Mouse (Mus musculus) kidney, postnatal 4 days (tissue): ENCODE data around the gene Synrg.

Experiments used
- DNase-seq, 2 experiments: peaks; one replicate each; pipeline ENCODE4 v3.0.0; 2021; ENCODE audit warnings: mixed read lengths in 2 of 2

Gene Synrg

DNA sequence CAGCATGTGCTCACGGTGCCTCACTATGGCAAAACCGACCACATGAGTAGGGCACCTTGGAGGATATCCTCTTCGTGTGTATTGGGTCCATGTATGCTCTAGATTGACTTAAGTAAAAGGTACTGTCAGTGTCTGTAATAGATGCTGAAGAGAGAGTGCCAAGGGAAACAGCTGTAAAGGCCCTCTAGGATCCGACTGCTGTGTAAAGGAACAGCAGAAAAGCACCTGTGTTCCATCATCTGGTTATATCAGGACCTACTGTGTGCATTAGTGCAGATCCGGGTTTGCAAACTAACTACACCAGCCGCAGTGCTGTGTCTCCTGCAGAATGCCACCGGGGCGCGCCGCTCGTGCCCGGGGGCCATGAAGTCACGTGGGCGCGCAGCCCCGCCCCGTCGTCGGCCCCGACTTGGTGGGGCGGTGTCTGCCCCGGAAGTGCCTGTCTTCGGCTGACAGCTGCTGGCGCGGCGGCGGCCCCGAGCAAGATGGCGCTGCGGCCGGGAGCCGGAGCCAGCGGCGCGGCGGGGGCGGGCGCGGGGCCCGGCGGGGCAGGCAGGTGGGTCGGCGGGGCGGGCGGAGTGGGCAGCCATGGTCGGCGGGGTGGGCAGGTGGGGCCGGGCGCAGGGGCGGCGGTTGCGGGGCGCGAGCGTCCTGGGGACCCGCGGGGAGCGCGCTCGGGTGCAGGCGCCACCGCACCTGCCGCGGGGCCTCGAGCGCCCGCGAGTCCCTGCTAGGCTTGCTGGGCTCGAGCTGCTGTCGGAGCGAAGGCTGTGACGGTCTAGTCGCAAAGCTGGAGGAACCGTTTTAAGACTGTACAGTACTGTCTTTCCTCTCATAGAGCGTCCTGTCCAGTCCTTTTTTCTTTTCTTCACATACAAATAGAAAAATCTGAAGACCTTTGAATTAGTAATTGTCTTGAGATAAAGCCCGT is at the start of gene Synrg:
Synrg (plus strand) TSS at position 438 of the 931 bp plus-strand sequence.
- DNase-seq, result peak; percentile 92 to 95

DNA sequence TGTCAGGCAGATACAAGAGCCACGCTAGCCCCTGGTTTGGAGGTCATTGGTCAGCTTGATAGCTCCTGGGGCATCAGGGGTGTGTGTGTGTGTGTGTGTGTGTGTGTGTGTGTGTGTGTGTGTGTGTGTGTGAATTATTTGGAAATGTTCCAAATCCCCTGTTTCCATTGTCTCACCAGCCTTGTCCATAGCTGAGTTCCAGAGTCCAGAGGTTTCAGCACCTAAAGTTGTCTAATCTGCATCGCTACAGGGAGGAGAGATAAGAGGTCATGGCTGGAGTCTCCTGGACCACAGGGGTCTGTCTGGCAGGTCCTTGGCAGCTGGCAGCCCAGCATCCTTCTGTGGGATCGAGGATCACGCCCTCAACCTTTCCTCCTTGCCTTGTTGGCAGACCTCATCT is 49.7 kb upstream of the Synrg start:
- DNase-seq, result no peak

DNA sequence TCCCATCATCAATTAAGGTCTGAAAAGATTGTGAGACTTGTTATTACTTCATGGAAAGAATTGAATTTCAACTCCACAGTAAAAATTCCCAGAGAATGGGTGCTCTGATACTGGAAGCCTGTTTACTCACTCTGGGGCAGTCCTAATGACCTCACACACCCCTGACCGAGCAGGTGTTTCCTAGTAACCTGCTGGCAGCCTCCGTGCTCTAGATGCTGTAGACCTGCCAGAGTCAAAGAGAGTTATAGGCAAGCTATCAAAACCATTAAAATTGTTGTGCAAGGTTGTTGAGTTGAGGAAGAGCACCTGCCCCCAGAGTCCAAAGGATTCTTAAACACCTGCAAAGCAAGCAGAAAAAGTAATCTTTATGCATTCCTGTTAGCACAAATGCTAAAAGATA is 41.6 kb upstream of the Synrg start:
- no peak for DNase-seq

DNA sequence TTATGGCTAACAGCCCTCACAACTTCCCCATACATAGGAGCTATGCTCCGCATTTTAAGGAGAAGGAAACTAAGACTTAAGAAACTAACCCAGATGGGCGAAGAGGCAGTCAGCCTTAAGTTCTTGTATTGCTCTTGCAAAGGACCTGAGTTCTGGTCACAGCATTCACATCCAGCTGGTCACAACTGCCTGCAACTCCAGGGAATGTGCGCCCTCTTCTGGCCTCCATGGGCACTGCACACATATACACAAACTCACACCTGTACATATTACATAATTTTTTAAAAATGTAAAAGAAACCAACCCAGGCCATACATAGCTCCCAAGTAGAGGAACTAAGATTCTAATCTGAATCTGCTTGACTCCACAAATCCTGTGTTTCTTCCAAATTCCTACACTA is 37.1 kb upstream of the Synrg start:
- DNase-seq, result peak in 1 of 2 experiments; percentile 43

DNA sequence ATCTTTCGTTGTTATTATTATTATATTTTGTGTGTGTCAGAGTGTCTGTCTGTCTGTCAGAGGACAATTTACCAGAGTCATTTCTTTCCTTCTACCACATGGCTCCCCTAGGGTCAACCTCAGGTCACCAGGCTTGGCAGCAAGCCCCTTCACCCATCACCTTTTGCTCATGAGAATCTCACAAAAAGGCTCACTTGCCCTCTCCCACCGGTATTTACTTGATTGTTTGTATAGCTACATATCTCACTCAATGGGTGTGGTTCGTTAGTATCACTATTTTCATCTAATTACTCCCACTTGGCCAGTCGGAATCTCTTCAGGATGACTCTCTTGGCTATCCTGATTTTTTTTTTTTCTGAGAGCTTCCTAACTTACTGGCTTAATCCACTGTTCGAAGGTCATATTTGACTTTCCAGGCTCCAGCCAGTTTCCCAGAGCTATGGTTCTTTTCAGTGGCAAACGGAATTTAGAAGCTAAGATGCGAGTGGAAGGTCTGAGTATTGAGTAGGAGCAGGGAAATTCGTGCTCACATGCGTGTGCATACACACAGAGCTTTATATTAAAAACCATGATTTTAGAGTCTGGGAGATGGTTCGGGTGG is 31.6 kb upstream of the Synrg start:
- no peak for DNase-seq

DNA sequence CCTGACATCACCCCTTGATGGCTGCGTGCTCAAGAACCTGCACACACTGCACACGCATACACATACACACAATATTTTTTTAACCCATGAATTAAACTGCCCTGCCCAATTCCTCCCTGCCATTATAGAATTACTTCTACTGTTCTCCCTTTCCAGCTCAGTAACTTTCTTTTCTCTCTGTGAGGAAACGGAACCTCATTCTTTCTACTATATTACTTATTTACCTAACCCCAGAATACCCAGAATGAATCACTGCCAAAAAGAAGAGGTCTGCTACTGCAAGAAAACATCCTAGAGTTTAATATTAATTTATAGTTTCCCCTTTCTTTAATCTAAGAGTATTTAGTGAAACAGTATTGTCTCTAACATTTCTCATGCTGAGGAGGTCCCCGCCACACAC is 30.9 kb upstream of the Synrg start:
- no peak for DNase-seq

DNA sequence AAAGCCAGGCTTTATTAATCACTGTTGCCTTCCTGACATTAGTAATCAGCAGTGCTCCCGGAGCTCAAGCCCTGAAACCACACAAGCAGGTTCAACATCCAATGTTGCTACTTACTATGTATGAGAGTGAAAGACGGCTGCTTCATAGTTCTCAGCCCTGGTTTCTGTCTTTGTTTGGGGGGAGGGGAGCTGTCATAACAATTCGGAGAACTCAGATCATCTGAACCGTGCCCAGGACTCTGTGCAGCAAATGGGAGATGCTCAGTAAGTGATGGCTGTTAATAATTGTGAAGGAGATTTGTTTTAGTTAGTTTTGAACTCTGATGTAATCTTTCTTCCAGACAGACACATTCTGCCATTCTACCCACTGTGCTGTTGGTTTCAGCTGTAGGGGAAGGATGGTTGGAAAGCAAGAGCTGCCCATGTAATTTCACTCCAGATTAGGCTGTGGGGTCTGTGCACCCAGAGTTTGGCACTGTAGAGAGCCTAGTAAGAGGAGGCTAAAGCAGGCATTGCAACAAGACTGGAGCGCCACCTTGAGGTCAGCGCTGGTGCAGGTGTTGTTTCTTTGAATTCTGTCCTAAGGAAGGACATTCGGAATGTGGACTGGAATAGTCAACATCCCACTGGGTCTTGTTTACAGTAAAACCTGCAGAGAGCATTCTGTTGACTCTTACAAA is 28.1 kb upstream of the Synrg start:
- DNase-seq, result peak; percentile 92 to 93

DNA sequence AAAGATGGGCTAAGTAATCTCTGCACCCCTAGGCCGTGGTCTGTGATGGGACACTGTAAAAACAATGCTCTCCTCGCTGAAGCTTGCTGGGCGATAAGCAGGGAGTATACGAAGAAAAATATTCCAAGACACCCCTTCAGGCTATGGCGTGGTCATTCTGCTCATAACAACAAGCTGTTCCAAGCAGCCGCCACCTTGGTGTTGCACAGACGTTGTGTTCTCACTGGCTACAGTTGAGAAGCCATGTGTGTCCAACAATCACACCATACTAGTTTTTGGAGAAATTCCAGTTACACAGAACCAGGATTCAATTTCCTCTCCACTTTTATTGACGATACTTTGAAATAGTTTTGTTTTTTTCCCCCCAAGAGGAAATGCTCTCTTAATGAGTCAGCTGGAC is 25.7 kb upstream of the Synrg start:
- DNase-seq, result no peak

DNA sequence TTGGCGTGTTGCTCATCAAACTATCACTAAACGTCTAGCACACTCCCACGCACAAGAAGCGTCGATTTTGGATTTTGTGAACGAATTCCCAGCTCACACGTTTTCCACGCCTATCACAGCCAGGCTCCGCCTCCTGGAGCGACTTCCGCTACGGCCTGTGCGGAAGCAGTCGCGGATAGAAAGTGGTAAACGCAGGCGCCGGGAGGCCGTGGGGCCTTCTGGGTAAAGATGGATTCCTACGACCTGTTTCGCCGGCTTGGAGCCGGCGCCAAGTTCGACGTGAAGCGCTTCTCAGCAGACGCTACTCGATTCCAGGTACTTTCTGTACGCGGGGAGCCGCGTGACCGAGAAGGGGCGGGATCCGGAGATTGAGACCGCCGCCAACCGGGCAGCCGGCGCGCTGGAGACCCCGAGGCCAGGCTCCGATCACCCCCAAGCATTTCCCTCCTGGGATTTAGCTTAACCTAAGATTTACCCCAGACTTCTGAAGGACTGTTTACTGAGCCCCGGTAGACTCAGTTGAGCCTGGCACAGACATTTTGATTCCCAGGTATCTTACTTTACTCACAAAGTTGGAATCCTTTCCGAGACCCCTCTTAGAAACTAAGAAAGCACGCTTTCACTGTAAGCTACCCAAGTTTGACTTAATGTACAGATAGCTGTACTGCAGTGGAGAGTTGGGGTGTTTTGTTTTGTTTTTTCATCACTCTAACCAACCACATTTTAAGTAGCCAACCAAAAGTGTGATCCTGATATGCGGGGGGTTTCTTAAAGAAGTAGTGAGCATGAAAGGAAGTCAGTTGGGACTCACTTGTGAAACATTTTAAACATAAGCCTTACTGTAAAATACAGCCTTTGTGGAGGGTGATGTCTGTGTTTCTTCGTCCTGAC is 22.0 kb upstream of the Synrg start, which contains the start of gene Ddx52:
Ddx52 (plus strand) TSS at position 113 of the 891 bp plus-strand sequence.
- peak; percentile 91 to 94 for DNase-seq

DNA sequence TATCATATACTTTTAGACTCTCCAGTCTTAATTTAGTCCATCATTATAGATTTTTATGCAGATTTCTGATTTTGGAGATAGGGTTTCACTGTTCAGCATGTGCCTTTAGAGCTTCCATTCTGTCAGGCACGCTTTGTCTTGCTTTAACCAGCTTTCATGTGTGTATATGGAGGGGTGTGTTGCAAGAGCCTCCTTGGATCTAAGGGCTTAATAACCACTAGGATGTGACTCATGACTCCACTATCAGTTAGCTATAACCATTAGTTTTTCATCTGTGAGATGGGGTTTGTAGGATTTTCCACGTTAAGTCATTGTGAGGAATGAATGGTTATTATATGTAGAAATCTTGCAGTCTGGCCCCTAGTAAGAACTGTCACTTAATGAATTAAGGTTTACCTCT is 7.4 kb upstream of the Synrg start:
- no peak for DNase-seq

DNA sequence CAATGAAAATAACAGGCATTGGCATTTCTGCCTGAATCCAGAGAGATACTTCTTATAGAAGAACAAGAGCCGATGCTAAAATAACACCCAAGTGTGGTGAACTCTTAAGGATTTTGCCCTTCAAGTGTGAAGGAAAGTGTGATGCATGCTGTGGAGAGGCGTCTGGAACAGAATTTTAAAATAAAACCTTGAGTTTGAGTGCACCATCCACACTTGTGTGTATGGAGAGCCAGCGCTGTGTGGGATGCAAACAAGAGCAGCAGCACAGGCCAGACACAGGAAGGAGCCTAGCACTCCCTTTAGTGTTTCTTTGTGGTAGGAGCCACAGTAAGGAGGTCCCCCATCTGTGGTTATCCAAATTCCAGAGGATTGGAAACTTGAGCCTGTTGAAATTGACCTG is 2.2 kb upstream of the Synrg start:
- DNase-seq, result no peak

DNA sequence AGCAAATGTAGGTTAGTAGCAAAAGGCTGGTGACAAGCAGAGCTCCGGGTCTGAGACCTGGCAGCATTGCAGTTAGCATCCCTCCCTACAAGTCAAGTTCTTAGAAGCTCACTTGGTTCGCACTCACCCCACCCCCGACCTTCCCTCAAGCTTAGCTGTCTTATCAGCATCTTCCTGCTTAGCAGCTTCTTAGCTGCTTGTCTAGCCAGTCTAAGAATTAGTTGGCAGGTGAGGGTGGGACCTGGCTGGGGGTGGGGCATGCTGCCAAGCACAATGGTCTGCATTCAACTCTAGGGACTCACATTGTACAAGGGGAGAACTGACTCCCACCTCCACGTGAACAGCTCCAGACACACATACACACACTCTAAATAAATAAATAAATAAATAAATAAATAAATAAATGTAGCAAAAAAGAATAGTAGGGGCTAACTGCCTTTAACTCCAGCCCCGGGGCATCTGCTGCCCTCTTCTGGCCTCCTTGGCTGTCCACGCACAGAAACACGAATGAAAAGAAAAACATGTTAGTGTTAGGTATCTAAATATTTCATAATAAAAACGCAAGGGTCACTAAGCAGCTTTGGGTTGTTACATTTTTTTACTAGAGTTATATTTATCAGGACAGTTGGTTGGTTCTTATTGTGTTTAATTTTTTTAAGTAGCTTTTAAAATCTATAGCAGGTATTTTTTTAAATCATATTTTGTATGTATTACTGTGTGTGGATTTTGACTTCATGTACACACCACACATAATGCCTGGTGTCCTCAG is 3.4 kb downstream of the Synrg start:
- DNase-seq, result peak; percentile 39 to 43

DNA sequence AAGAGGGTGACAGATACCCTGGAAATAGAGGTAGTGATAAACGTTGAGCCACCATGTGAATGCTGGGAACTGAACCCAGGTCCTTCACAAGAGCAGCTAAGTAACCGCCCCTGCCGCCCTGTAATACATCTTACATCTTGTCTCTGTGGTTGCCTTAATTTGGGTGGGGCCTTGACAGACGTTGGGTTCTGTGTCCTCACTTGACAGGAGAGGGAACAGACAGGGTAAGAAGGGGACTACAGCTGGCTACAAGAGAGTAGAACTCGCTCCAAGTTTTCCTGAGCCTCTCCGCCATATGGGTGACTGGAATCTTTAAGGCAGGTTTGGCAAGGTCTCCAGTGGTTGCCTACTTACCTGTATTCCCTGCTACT is 4.0 kb downstream of the Synrg start:
- DNase-seq, result no peak

DNA sequence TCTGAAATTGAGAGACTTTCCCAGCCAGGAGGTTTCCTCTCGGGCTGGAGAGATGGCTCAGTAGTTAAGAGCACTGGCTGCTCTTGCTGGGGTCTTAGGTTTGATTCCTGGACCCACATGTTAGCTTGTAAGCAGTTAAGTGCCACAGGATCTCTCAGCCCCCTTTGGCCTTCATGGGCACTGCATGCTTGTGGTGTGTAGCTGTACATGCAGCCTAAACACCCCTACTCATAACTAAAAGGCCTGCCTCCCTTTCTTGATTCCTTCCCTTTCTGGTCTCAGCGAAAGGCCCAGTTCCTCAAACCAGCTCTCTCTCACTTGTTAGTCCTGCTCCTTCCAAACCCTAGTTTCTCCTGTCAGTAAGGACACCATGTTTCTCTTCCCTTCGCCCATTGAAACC is 4.8 kb downstream of the Synrg start:
- DNase-seq, result no peak

DNA sequence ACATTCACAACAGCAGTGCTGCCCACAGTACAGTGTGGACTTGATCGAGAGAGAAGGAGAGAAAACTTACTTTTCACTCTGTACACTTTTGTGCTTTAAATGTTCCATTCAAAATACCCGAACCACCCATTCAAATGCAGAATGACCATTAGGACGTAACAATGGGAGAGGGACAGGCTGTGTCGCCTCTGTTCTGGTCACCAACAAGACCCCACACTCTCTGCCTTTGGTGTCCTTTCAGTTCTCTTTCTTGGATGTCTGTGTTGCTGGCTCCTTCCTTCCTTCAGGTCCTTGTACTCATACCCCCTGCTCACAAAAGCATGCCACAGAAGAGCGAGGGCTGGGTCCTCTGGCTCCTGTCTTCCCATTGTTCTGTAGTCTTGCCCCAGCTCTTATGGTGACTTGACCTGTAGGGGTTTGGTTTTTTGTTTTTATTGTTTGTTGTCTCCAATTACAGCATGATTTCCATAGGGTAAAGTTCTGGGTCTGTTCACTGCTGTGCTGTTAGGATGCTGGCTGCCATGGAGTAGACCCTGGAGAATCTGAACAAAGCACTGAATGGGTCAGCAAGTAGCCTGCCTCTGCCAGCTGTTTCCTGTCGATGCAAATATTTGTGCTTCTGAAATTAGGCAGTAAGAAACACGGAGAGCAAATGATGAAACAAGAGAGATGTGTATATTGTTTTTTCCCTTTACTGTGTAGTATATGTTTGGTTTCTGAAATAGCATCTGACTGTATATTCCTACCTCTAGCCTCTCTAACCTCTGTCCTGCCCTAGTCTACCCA is 10.5 kb downstream of the Synrg start:
- DNase-seq, result no peak

DNA sequence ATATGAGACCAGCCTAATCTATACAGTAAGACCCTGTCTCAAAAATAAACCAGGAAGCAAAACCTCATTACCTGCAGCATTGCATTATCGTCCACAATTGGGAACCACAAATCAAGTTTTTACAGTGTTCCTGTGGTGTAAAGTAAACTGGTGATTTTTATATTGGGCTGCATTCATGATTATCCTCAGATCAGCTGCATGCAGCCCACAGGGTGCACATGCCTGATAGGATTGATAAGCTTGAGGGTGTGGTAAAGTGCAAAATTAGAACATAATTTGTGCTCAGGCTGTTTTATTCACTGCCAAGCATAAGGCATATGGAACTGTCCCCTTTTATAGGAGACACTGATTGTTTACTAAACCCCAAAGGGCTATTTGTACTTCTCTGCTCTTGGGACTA is 11.3 kb downstream of the Synrg start:
- DNase-seq, result no peak

DNA sequence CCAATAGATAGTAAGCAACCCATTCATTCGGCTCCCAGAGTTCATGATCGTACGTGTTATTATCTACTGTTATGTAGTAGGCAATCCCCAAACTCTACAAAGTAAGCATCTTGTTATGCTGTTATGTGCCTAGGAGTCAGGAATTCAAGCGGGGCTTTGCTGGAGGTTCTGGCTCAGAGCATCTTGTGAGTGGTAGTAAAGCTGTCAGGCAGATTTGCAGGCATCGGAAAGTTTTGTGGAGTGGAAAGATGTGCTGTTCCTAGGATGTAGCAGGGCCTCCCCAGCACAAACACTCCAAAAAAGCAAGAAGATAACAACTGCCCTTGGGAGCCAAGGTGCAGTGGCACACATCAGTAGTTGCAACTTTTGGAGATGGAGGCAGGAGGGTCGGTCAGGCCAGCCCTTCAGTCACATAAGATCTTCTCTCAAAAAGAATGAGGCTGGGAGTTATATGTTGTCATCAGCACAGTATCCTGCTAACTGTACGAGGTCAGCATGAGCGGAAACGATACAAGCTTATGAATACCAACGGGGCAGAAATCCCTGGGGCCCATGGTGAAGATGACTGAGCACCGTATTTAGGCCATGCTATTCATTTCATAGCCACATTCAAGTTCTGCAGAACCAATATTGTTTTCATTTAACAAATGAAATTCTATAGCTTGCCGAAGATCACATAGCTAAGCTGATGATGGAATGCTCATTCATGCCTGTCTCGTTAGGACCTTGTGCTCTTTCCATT is 12.2 kb downstream of the Synrg start:
- peak in 1 of 2 experiments; percentile 3 for DNase-seq

DNA sequence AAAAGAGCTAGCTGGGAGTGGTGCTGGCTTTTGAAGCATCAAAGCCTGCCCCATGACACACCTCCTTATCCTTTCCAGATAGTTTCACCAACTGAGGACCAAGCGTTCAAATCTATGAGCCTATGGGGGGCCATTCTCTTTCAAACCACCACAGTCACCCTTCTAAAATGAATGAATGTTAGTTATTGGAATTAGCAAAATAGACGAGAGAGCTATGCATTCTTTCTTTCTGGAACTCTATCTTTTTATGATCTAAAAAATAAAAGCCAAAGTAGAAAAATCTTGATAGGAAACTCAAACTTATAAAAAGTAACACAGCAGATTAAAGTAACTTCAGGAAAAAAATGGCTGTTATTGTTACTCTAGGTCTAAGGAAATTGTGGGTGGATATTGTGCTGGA is 13.6 kb downstream of the Synrg start:
- DNase-seq, result no peak

DNA sequence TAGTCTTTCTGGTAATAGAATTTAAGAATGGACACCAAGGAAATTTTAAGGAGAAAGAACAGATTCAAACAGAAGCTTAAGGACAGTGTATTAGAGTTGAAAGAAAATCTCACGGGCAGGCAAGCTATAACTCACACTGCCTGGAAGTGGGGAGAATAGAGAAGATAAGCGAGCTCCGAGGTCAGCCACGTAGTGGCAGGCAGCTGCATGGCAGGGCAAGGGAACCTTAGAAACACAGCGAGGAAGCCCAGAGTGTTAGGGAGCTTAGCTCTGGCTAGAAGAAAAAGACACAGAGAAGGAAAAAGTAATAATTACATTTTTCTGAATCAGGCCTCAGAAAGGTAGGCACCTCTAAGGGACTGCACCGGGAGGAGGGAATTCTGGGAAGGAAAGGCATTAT is 15.8 kb downstream of the Synrg start:
- DNase-seq, result no peak

DNA sequence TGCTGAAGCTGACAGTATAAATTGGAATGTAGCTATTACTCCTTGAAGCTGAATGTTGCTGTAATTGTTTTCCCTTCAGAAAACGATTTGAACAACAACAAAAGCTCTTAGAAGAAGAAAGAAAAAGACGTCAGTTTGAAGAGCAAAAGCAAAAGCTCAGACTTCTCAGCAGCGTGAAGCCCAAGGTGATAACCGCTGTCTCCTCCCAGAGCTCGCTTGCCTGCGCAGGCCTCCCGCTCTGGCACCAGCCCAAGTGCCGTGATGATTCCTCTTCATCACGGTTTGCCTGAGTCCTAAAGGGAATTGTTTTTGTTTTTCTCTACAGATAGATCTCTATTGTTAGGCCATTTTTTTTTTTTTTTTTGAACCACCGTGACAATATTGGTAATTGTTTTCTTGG is 17.1 kb downstream of the Synrg start:
- DNase-seq, result no peak
